Mouse (Mus musculus): ENCODE measurements around the gene Fbxw13.
"Not testable (repeated sequence)": the region's sequence is repeated elsewhere in the genome, so short reads cannot be mapped to it uniquely, and the experiment has no call there.

Gene Fbxw13

GRCm38 (mm10) chr9:109195875-109196274, at the start of gene Fbxw13:
TSS of gene Fbxw13 (minus strand) at chr9:109195975.
- not testable (repeated sequence) for DNase-seq (ENCODE audit: low spot score)

GRCm38 (mm10) chr9:109234654-109235053, 38.9 kb upstream of the Fbxw13 start, which contains the start of gene Fbxw20:
TSS of gene Fbxw20 (minus strand) at chr9:109234754.
- no peak for DNase-seq (ENCODE audit: low spot score)

- no peak for DNase-seq (ENCODE audit: low spot score)
Observed at GRCm38 (mm10) chr9:109218449-109218848, 22.7 kb upstream of the Fbxw13 start.

GRCm38 (mm10) chr9:109201347-109201746, 5.6 kb upstream of the Fbxw13 start:
- not testable (repeated sequence) for DNase-seq (ENCODE audit: low spot score)

- no peak for DNase-seq (ENCODE audit: low spot score)
Observed at GRCm38 (mm10) chr9:109200349-109200748, 4.6 kb upstream of the Fbxw13 start.

GRCm38 (mm10) chr9:109199353-109199752, 3.6 kb upstream of the Fbxw13 start:
- no peak for DNase-seq (ENCODE audit: low spot score)

- DNase-seq (ENCODE audit: low spot score), result no peak
Observed at GRCm38 (mm10) chr9:109177208-109177607, 18.6 kb downstream of the Fbxw13 start.

GRCm38 (mm10) chr9:109176301-109176700, 19.5 kb downstream of the Fbxw13 start:
- no peak for DNase-seq (ENCODE audit: low spot score)

- no peak for DNase-seq (ENCODE audit: low spot score)
Observed at GRCm38 (mm10) chr9:109167316-109167715, 28.5 kb downstream of the Fbxw13 start.

GRCm38 (mm10) chr9:109161941-109162340, 33.8 kb downstream of the Fbxw13 start, which contains the start of gene Fbxw21:
TSS of gene Fbxw21 (minus strand) at chr9:109162041.
- no peak for DNase-seq (ENCODE audit: low spot score)

GRCm38 (mm10) chr9:109140414-109140813, 55.4 kb downstream of the Fbxw13 start:
- not testable (repeated sequence) for DNase-seq (ENCODE audit: low spot score)

GRCm38 (mm10) chr9:109130076-109130475, 65.7 kb downstream of the Fbxw13 start:
- no peak for DNase-seq (ENCODE audit: low spot score)
